Mouse (Mus musculus) erythroblast, embryonic 14.5 days (primary cell): Measurements from ENCODE around the gene AI837181.

Source experiments
- GATA1 ChIP-seq: IDR thresholded peaks from 2 replicates; pipeline ENCODE4 v1.6.1; 2012; ENCODE audit warnings: low read length, inconsistent platforms, mixed read lengths
- TAL1 ChIP-seq: IDR thresholded peaks from 3 replicates; pipeline ENCODE4 v1.6.1; 2012; ENCODE audit warnings: low read length, inconsistent platforms, mixed read lengths

DNA sequence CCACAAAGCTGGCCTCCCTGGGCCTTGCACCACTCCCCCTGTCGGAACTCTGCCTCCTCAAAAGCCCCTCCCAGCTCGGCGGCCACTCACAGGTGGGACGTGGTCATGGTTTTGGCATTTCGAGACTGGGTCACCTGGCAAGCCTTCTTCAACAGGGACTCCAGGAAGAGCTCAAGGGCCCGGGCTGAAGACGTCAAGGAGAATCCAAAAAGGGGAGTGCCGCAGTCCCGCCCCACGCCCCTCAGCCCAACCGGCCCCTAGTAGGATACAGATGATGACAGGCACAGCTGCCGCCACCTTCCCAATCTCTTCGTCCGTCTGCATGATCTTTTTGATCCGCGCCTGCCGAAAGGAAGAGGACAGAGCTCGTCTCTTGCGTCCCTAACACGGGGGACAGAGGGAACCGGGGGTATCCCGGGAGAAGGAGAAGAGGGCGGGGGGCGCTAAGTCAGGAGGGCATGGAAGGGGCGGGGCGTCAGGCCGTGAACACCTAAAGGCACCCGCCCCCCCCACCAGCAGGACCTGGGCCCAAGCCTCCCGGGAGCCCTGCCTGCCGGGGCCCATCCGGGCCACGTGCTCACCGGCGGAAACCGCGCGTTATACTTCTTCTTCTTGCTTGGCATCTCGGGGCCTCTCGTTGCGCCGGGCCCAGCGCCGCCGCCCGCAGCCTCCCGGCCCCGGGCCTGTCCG is 707 bp upstream of the AI837181 start:
- TF ChIP-seq TAL1 (no peak), GATA1 (no peak)
